Mouse (Mus musculus) midbrain, embryonic 14.5 days (tissue): ENCODE measurements at regions not wholly inside any gene's neighbourhood (a gene's known extent, or its start where the extent isn't known, plus 50 kb on each side); places are given as distances from the start of the nearest gene placed in this dataset.
"Not testable (repeated sequence)": the region's sequence is repeated elsewhere in the genome, so short reads cannot be mapped to it uniquely, and the experiment has no call there.

Source experiments
- ATAC-seq: fragments of 200-750 bp; cut with Nextera tagmentation; 2 replicates; pipeline ENCODE4 v1.8.0; 2017; ENCODE audit warnings: moderate number of reproducible peaks, moderate library complexity; ENCODE audit not compliant: low FRiP score, low TSS enrichment
- DNase-seq: peaks from one replicate; pipeline ENCODE4 v3.0.0-alpha.2; 2015
- H3K27ac ChIP-seq: fragments of 300-500 bp; sonication (generic); replicated peaks from 2 replicates; pipeline ENCODE4 v1.5.1; 2014; ENCODE audit warnings: mild to moderate bottlenecking, low read depth, low read length, moderate library complexity
- H3K27me3 ChIP-seq: fragments of 300-500 bp; sonication (generic); 2 replicates; pipeline ENCODE4 v1.6.1; 2014; ENCODE audit warnings: low read length, control low read depth, mixed read lengths; ENCODE audit not compliant: control insufficient read depth, insufficient read depth
- H3K36me3 ChIP-seq: fragments of 300-500 bp; sonication (generic); 2 replicates; pipeline ENCODE4 v1.6.1; 2014; ENCODE audit warnings: low read length, control low read depth; ENCODE audit not compliant: control insufficient read depth, insufficient read depth
- H3K4me1 ChIP-seq: fragments of 300-500 bp; sonication (generic); 2 replicates; pipeline ENCODE4 v1.6.1; 2014; ENCODE audit warnings: mild to moderate bottlenecking, antibody characterized with exemption, low read length, control low read depth; ENCODE audit not compliant: control insufficient read depth, insufficient read depth
- H3K4me2 ChIP-seq: fragments of 300-500 bp; sonication (generic); 2 replicates; pipeline ENCODE4 v1.6.1; 2014; ENCODE audit warnings: mild to moderate bottlenecking, low read length, moderate library complexity
- H3K4me3 ChIP-seq: fragments of 300-500 bp; sonication (generic); replicated peaks from 2 replicates; pipeline ENCODE4 v1.5.1; 2014; ENCODE audit warnings: low read depth, low read length
- H3K9ac ChIP-seq: fragments of 300-500 bp; sonication (generic); replicated peaks from 2 replicates; pipeline ENCODE4 v1.6.1; 2014; ENCODE audit warnings: mild to moderate bottlenecking, low read length, moderate library complexity
- H3K9me3 ChIP-seq: fragments of 300-500 bp; sonication (generic); 2 replicates; pipeline ENCODE4 v1.6.1; 2016; ENCODE audit warnings: low read length, control low read depth, mixed read lengths; ENCODE audit not compliant: control insufficient read depth
- WGBS: fragments of 180-500 bp; shearing (Covaris S2); extraction: QIAGEN DNeasy Blood & Tissue Kit; methylation state at CpG from one replicate; pipeline ENCODE4 v1.1.7; 2014; 5-methylcytosine and 5-hydroxymethylcytosine counted together

DNA sequence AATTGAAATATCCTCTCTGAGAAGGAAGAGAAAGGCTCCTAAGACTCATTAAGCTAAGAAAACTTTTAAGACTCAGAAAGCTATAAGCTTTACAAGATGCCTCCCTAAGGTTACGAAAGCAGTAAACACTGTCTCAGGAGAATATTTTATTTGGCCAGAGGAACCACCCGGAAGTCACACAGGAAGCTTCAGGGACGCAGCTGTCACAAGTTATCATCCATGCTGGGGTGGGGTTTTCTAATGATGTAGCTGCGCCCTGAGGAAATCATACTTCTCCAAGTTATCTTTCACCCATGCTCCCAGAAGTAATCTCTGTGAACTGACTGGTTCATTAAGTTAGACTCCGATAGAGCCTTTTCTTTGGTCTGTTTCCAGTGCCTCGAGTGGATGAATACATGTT is 102.0 kb upstream of the Fam78b start:
- 90% methylated on average over 6 of the region's 6 CpGs for WGBS
- no peak overlapping the region for H3K9ac ChIP-seq
- DNase-seq = no peak
- no peak for ATAC-seq
- H3K27me3 ChIP-seq = no peaks in the 10 kb centered on the region
- no peaks in the 10 kb centered on the region for H3K36me3 ChIP-seq
- H3K4me2 ChIP-seq = no peak overlapping the region
- H3K27ac ChIP-seq = no peak overlapping the region
- no peaks in the 10 kb centered on the region; the same call in 1 of the 2 replicates for H3K4me1 ChIP-seq
- H3K9me3 ChIP-seq = no peaks in the 10 kb centered on the region
- no peak overlapping the region for H3K4me3 ChIP-seq

DNA sequence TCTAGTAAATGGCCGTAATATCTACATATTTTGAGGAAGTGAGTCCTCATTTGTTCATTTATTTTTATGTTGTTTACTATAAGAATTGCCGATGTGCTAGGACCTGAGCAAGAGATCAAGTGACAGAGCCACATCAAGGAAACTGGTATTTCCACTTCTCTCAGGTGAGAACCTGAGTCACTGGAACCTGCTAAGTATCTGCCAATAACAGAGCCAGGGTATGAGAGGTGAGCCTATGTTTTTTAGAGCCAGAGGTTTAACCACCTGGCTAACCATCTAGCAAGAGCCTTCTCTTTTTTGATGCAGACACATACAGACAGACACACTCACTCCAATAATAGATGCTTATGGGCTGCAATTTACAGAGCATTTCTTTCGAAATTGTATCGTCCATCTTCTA is 101.2 kb upstream of the Fam78b start:
- ATAC-seq = no peak
- Histone ChIP-seq H3K27ac (no peak overlapping the region), H3K9me3 (no peaks in the 10 kb centered on the region), H3K4me2 (no peak overlapping the region), H3K9ac (no peak overlapping the region), H3K4me3 (no peak overlapping the region), H3K36me3 (no peaks in the 10 kb centered on the region), H3K27me3 (no peaks in the 10 kb centered on the region), H3K4me1 (no peaks in the 10 kb centered on the region; the same call in 1 of the 2 replicates)
- DNase-seq = no peak
- 89% methylated on average over 4 of the region's 4 CpGs for WGBS

DNA sequence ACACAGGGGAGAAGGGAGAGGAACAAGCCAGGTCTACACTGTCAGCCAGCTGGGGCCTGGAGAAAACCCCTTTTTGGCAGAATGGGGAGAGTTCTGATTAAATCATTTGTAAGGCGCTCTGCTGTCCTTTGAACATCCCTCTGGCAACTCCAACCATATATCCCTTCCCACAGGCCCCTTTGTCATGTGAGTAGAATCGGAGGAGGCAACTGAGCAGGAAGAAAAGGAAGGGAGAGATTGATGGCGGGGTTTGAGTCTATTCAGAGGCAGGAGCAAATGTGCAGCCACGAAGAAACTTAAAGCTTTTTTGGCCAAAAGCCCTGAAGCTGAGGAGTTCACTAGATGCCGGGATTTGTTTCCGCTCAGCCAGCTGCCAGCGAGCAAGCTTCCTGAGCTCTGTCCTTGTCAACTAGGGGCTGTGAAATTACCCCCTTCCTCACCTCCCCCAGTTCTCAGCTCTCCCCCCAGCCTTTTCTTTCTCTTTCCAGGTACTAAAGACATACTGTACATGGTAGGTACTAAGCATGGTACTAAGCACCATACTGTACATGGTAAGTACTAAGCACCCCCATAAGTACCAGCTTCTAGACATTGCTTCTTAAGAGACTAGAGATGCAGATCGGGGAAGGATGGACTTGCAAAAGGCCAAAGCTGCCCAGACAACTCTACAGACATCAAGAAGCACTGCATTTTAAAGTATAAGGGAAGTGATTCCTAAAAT is 100.6 kb upstream of the Fam78b start:
- H3K4me2 ChIP-seq = no peak overlapping the region
- H3K9ac ChIP-seq = no peak overlapping the region
- H3K36me3 ChIP-seq = no peaks in the 10 kb centered on the region
- no peak for ATAC-seq
- H3K4me1 ChIP-seq = no peaks in the 10 kb centered on the region; the same call in 1 of the 2 replicates
- H3K9me3 ChIP-seq = no peaks in the 10 kb centered on the region
- WGBS = 54% methylated on average over 8 of the region's 8 CpGs
- no peak overlapping the region for H3K4me3 ChIP-seq
- DNase-seq = peak; percentile 57
- H3K27me3 ChIP-seq = no peaks in the 10 kb centered on the region
- H3K27ac ChIP-seq = 0 out of 2 replicates have a peak overlapping the region, but pooled peaks have one; percentile 9

GRCm38 (mm10) chr1:166901574-166901973 is 99.6 kb upstream of the Fam78b start:
- Histone ChIP-seq H3K9me3 (no peaks in the 10 kb centered on the region), H3K36me3 (no peaks in the 10 kb centered on the region), H3K4me3 (no peak overlapping the region), H3K4me1 (no peaks in the 10 kb centered on the region; the same call in 1 of the 2 replicates), H3K27ac (no peak overlapping the region), H3K27me3 (no peaks in the 10 kb centered on the region), H3K4me2 (no peak overlapping the region), H3K9ac (no peak overlapping the region)
- DNase-seq (no peak), ATAC-seq (no peak)
- WGBS = 61% methylated on average over 4 of the region's 4 CpGs

DNA sequence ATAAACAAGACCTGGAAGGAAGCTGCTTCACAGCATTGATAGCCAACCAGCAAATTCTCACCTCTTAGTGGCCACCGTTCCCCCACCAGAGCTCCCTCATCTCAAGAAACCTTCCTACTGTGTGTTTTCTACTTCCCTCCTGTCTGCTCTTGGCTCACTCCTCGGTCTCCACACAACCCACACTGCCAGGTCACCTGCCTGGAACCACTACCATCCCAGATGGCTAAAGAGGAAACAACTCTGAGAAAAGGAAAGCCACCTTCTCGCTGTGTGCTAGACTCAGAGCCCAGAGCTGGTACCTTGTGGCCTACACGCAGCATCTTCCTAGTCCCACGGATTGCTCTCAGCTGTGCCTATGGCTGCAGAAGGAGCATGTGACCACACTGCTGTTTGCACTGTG is 97.8 kb upstream of the Fam78b start:
- H3K9me3 ChIP-seq = no peaks in the 10 kb centered on the region
- H3K36me3 ChIP-seq = no peaks in the 10 kb centered on the region
- WGBS = 92% methylated on average over 5 of the region's 5 CpGs
- H3K4me1 ChIP-seq = no peaks in the 10 kb centered on the region; the same call in 1 of the 2 replicates
- H3K9ac ChIP-seq = no peak overlapping the region
- H3K4me2 ChIP-seq = no peak overlapping the region
- H3K4me3 ChIP-seq = no peak overlapping the region
- ATAC-seq (no peak), DNase-seq (no peak)
- no peaks in the 10 kb centered on the region for H3K27me3 ChIP-seq
- H3K27ac ChIP-seq = no peak overlapping the region

GRCm38 (mm10) chr1:166908231-166908805 is 92.9 kb upstream of the Fam78b start:
- 83% methylated on average over 10 of the region's 10 CpGs for WGBS
- DNase-seq (peak; percentile 24), ATAC-seq (no peak)
- Histone ChIP-seq H3K4me1 (no peaks in the 10 kb centered on the region), H3K27ac (no peak overlapping the region), H3K27me3 (no peaks in the 10 kb centered on the region), H3K4me2 (no peak overlapping the region), H3K4me3 (no peak overlapping the region), H3K36me3 (no peaks in the 10 kb centered on the region), H3K9me3 (no peaks in the 10 kb centered on the region), H3K9ac (no peak overlapping the region)

GRCm38 (mm10) chr1:166912195-166912594 is 89.0 kb upstream of the Fam78b start:
- H3K36me3 ChIP-seq, H3K27me3 ChIP-seq, H3K4me2 ChIP-seq, H3K4me1 ChIP-seq, ATAC-seq, H3K27ac ChIP-seq, H3K4me3 ChIP-seq, DNase-seq, H3K9me3 ChIP-seq, H3K9ac ChIP-seq: not testable (repeated sequence)
- 97% methylated on average over 7 of the region's 10 CpGs for WGBS

DNA sequence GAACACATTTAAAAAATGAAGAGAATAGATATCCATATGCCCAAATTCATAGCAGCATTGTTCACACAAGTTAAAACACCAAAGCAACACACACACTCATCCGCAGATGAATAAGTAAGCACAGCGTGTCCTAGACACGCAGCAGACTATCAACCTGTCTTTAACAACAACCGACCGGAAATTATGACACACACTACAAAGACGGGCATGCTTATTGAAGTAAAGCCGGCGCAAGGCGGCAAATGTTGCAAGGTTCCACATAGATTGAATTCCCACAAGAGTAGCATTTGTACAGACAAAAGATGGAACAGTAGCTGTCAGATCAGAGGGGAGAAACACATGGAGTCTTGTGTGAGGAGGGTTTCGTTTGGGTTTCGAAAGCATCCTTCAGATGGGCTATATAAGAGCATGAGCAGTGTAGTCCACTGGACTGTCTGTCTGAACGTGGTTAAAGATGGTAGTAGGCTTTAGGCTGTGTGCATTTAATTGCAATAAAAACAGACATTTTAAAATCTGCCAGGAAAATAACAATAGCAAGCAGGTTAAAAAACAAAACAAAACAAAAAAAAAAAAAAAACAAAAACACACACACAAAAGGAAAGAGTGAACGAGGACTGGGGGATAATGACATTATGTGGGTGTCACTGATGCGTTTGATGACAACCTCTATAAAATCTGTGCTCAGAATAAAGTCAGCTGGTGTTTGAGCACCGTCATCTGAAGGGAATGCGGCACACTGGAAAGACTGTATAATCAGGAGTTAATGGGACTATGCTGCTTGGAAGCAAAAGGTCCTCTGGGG is 78.1 kb upstream of the Fam78b start:
- H3K4me1 ChIP-seq = peaks cover 17% of the 10 kb centered on the region
- peak; percentile 60 for DNase-seq
- WGBS = 48% methylated on average over 16 of the region's 16 CpGs

More for the DNA sequence above, 78.1 kb upstream of the Fam78b start:
- H3K9me3 ChIP-seq = no peaks in the 10 kb centered on the region
- no peak overlapping the region for H3K4me3 ChIP-seq
- no peaks in the 10 kb centered on the region for H3K27me3 ChIP-seq
- no peaks in the 10 kb centered on the region for H3K36me3 ChIP-seq
- 0 out of 2 replicates have a peak overlapping the region, but pooled peaks have one; percentile 9 for H3K9ac ChIP-seq
- ATAC-seq = peak; percentile 70; the same call in 1 of the 2 replicates
- H3K4me2 ChIP-seq = peak overlapping the region; percentile 43
- peak overlapping the region; percentile 52 for H3K27ac ChIP-seq
